Mouse (Mus musculus): ENCODE data around the gene Zfp280b. TPM values are rescaled to one million over a fixed set of nuclear protein-coding genes. Genes with fewer than 3 reads are reported as not detected.

The Zfp280b gene
- 1.3 and 1.5 TPM in 2 replicates for polyA plus RNA-seq (2012; rRNA removed)

DNA sequence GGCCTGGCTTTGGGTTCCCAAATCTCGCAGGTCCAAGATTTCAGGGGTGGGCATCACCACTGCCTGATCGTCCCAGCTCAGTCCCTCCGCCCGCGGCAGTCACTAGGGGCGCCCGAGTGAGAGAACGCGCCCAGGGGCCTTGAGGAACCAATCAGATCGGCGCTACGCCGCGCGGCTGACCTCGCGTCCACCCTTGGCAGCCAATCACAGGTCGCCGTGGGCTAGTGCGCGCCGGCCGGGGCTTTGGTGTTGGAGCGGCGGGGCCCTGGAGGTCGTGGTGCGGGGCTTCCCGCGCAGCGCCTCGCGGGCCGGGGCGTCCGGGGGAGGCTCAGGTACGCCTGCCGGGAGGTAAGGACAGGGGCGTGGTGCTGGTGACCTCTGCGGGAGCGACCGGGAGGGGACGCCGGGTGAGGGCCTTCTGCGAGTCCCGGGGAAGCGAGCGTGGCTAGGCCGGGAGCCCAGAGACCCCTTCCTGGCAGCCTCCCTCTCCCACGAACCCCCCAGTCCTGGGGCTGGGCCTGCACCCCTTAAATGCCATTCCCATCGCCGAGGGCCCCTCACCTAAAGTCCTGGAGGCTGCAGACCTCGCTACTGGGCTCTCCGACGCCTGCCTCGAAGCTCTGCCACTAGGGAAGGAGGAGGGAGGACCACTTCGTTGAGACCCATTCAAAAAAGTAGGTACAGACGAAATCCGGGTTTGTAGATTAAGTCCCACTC, at the start of gene Zfp280b:
Gene Zfp280b, plus strand, starts transcription at position 249 of the 717 bp plus-strand sequence.

Other genes starting within 250 kb of the Zfp280b start
- gene Gstt1, start 234.1 kb upstream of the Zfp280b start, polyA plus RNA-seq (2012; rRNA removed), result 55.2 and 70.1 TPM in 2 replicates
- gene Gstt4, start 210.1 kb upstream of the Zfp280b start, polyA plus RNA-seq (2012; rRNA removed), result not detected in 2 replicates
- 104 and 132 TPM in 2 replicates for gene Gstt2, start 195.2 kb upstream of the Zfp280b start, polyA plus RNA-seq (2012; rRNA removed)
- gene Mif, start 172.4 kb upstream of the Zfp280b start, polyA plus RNA-seq (2012; rRNA removed), result 921 and 1,563 TPM in 2 replicates
- 28.9 and 38.8 TPM in 2 replicates for gene Derl3, start 139.2 kb upstream of the Zfp280b start, polyA plus RNA-seq (2012; rRNA removed)
- gene Smarcb1, start 111.0 kb upstream of the Zfp280b start, polyA plus RNA-seq (2012; rRNA removed), result 32.3 and 34.3 TPM in 2 replicates
- gene Chchd10, start 99.5 kb upstream of the Zfp280b start, polyA plus RNA-seq (2012; rRNA removed), result 1,169 and 2,852 TPM in 2 replicates
- gene Mmp11, start 96.2 kb upstream of the Zfp280b start, polyA plus RNA-seq (2012; rRNA removed), result 11.6 and 13.7 TPM in 2 replicates
- 0.11 TPM in 1 of 2 replicates, not detected in the other for gene Gm867, start 92.0 kb upstream of the Zfp280b start, polyA plus RNA-seq (2012; rRNA removed)
- gene Vpreb3, start 89.6 kb upstream of the Zfp280b start, polyA plus RNA-seq (2012; rRNA removed), result 0.11 and 0.31 TPM in 2 replicates
- not detected in 2 replicates for gene Gm5134, start 78.1 kb upstream of the Zfp280b start, polyA plus RNA-seq (2012; rRNA removed)
- gene Slc5a4b, start 78.3 kb downstream of the Zfp280b start, polyA plus RNA-seq (2012; rRNA removed), result 0.02 and 0.04 TPM in 2 replicates
- not detected in 2 replicates for gene Slc5a4a, start 114.8 kb downstream of the Zfp280b start, polyA plus RNA-seq (2012; rRNA removed)
- 11.8 and 15.6 TPM in 2 replicates for gene Prmt2, start 205.2 kb downstream of the Zfp280b start, polyA plus RNA-seq (2012; rRNA removed)
- gene S100b, start 221.2 kb downstream of the Zfp280b start, polyA plus RNA-seq (2012; rRNA removed), result 0.73 and 1.8 TPM in 2 replicates

Data from stomach, adult 2 months (tissue).